Mouse (Mus musculus) MEL (cell line): ENCODE measurements around the gene Ifit1bl2. TPM values are rescaled to one million over a fixed set of nuclear protein-coding genes. Genes with fewer than 3 reads are reported as not detected.
"Not testable (repeated sequence)": the region's sequence is repeated elsewhere in the genome, so short reads cannot be mapped to it uniquely, and the experiment has no call there.

Experiments used
- DNase-seq: peaks from one replicate; pipeline ENCODE4 v3.0.0; 2011; ENCODE audit warnings: low read depth, low spot score
- H3K27ac ChIP-seq: 2 replicates; pipeline ENCODE4 v1.5.1; 2012; ENCODE audit warnings: low read depth, mild to moderate bottlenecking, control low read depth, low read length, moderate library complexity; ENCODE audit not compliant: control insufficient read depth
- H3K27me3 ChIP-seq, 2 experiments: fragments of 150-350 bp in 1 of 2; sonication (generic) in 1 of 2; 2 replicates each; pipeline ENCODE4 v1.6.1; 2012; ENCODE audit warnings: low read length in 2 of 2, mild to moderate bottlenecking in 2 of 2, improper control_type of control experiment in 1 of 2, moderate library complexity in 1 of 2; ENCODE audit not compliant: insufficient read depth in 2 of 2, control insufficient read depth in 1 of 2
- H3K36me3 ChIP-seq, 2 experiments: 2 replicates each; pipeline ENCODE4 v1.6.1; 2012 to 2014; ENCODE audit warnings: low read length in 2 of 2, improper control_type of control experiment in 1 of 2, inconsistent platforms in 1 of 2, mild to moderate bottlenecking in 1 of 2; ENCODE audit not compliant: insufficient read depth in 2 of 2, control insufficient read depth in 1 of 2
- H3K4me1 ChIP-seq, 2 experiments: fragments of 150-350 bp in 1 of 2; sonication (generic) in 1 of 2; 2 replicates each; pipeline ENCODE4 v1.6.1; 2012; ENCODE audit warnings: low read length in 2 of 2, improper control_type of control experiment in 1 of 2, mild to moderate bottlenecking in 1 of 2; ENCODE audit not compliant: insufficient read depth in 2 of 2, control insufficient read depth in 1 of 2
- H3K4me3 ChIP-seq, 2 experiments: fragments of 150-350 bp in 1 of 2; sonication (generic) in 1 of 2; 2 replicates each; pipeline ENCODE4 v1.5.1; 2012; ENCODE audit warnings: low read depth in 2 of 2, low read length in 2 of 2, mild to moderate bottlenecking in 2 of 2, moderate library complexity in 2 of 2, control low read depth in 1 of 2, improper control_type of control experiment in 1 of 2; ENCODE audit not compliant: control insufficient read depth in 1 of 2, insufficient read depth in 1 of 2
- H3K79me2 ChIP-seq: 2 replicates; pipeline ENCODE4 v1.6.1; 2012; ENCODE audit warnings: mild to moderate bottlenecking, low read length, moderate library complexity; ENCODE audit not compliant: control insufficient read depth, poor library complexity, insufficient read depth
- H3K9ac ChIP-seq: 2 replicates; pipeline ENCODE4 v1.6.1; 2012; ENCODE audit warnings: low read depth, mild to moderate bottlenecking, control low read depth, low read length, moderate library complexity; ENCODE audit not compliant: control insufficient read depth, poor library complexity, severe bottlenecking
- H3K9me3 ChIP-seq: fragments of 150-350 bp; sonication (generic); replicated peaks from 2 replicates; pipeline ENCODE4 v1.6.1; 2012; ENCODE audit warnings: mild to moderate bottlenecking, low read length, improper control_type of control experiment, moderate library complexity; ENCODE audit not compliant: insufficient read depth
- ELF1 ChIP-seq: IDR thresholded peaks from 2 replicates; pipeline ENCODE4 v1.6.1; 2014; ENCODE audit warnings: low read depth, mild to moderate bottlenecking, inconsistent platforms, low read length, improper control_type of control experiment, moderate library complexity
- EP300 ChIP-seq, 2 experiments: IDR thresholded peaks; 2 replicates each; pipeline ENCODE4 v1.6.1; 2011; ENCODE audit warnings: improper control_type of control experiment in 2 of 2, low read length in 2 of 2, low read depth in 1 of 2, mild to moderate bottlenecking in 1 of 2
- ETS1 ChIP-seq: IDR thresholded peaks from 2 replicates; pipeline ENCODE4 v1.6.1; 2012; ENCODE audit warnings: low read depth, mild to moderate bottlenecking, inconsistent platforms, low read length, improper control_type of control experiment, moderate library complexity
- GATA1 ChIP-seq: IDR thresholded peaks from 2 replicates; pipeline ENCODE4 v1.6.1; 2011; ENCODE audit warnings: low read depth, low read length, improper control_type of control experiment
- MAFK ChIP-seq: IDR thresholded peaks from 2 replicates; pipeline ENCODE4 v1.6.1; 2011; ENCODE audit warnings: low read depth, mild to moderate bottlenecking, low read length, improper control_type of control experiment, borderline replicate concordance
- POLR2A ChIP-seq, 2 experiments: IDR thresholded peaks; 2 replicates each; pipeline ENCODE4 v1.6.1; 2011 to 2012; ENCODE audit warnings: low read length in 2 of 2, mild to moderate bottlenecking in 2 of 2, control low read depth in 1 of 2, improper control_type of control experiment in 1 of 2, low read depth in 1 of 2, moderate library complexity in 1 of 2; ENCODE audit not compliant: control insufficient read depth in 1 of 2, insufficient read depth in 1 of 2, poor library complexity in 1 of 2
- TBP ChIP-seq: IDR thresholded peaks from 2 replicates; pipeline ENCODE4 v1.8.0; 2011; ENCODE audit warnings: low read depth, low read length, improper control_type of control experiment
- ZMIZ1 ChIP-seq: IDR thresholded peaks from 2 replicates; pipeline ENCODE4 v1.6.1; 2012; ENCODE audit warnings: low read depth, mild to moderate bottlenecking, inconsistent platforms, low read length, improper control_type of control experiment, moderate library complexity
- polyA plus RNA-seq, 2 experiments: library from polyadenylated mRNA; stranded (reverse) in 1 of 2; unstranded in 1 of 2; fragments of >175 nt in 1 of 2; fragments of >200 nt in 1 of 2; gene quantifications; 2 replicates each; pipeline versions ENCODE4 v1.2.1 to v1.2.4; 2012; ENCODE audit warnings: low replicate concordance in 2 of 2, low read depth in 1 of 2; ENCODE audit not compliant: insufficient read length in 2 of 2, insufficient read depth in 1 of 2, missing spikeins in 1 of 2
- total RNA-seq: library from RNA; depleted of rRNA; stranded (reverse); fragments of 300-350 nt; gene quantifications from 2 replicates; pipeline ENCODE4 v1.2.3, GENCODE M21; 2012

Gene Ifit1bl2
- total and polyA plus RNA-seq, 3 experiments = not detected

DNA sequence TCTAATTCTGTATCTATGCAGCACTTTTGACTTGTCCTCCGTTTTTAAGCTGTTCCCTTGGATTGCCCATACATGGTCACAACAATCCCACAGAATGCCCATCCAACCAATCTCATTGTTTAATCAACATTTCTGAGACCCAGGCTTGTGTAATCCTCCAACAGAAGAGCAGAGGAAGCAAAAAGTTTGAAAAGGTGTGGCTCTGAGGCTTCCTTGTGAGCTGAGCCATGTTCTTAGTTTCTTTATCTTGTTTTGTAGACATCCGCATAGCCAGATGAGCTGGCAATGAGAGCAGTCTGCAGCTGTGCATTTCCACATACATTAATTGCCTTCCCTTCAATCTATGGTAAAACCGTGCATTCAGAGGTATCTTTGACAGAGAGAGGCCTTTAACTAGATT lies 35.1 kb downstream of the Ifit1bl2 start:
- H3K27ac ChIP-seq = no peak overlapping the region

GRCm38 (mm10) chr19:34601888-34602287 lies 38.7 kb downstream of the Ifit1bl2 start, which contains the start of gene Ifit1bl1:
Gene Ifit1bl1, minus strand, starts transcription at chr19:34601956.
- not testable (repeated sequence) for H3K9me3 ChIP-seq, H3K79me2 ChIP-seq, H3K36me3 ChIP-seq, H3K9ac ChIP-seq, H3K27me3 ChIP-seq, H3K4me3 ChIP-seq
- DNase-seq = peak; percentile 69
- Histone ChIP-seq H3K4me1 (peaks cover 3 to 14% of the 10 kb centered on the region in 2 experiments; a peak in 3 of 4 replicates), H3K27ac (peak within 1 kb of the TSS; percentile 14; the same call in 1 of the 2 replicates)

More for the DNA sequence above, 35.1 kb downstream of the Ifit1bl2 start:
- TF ChIP-seq MAFK (no peak), GATA1 (peak; percentile 25; the same call in 1 of the 2 replicates), ZMIZ1 (no peak), TBP (peak; percentile 79)
- DNase-seq = peak; percentile 33
- H3K4me3 ChIP-seq = no peak overlapping the region
- H3K27me3 ChIP-seq = no peaks in the 10 kb centered on the region; a peak in 1 of 4 replicates
- no peaks in the 10 kb centered on the region for H3K9me3 ChIP-seq
- H3K79me2 ChIP-seq = no peaks in the 10 kb centered on the region
- H3K36me3 ChIP-seq = no peaks in the 10 kb centered on the region; a peak in 1 of 4 replicates
- no peak overlapping the region for H3K9ac ChIP-seq
- peaks cover 0 to 6% of the 10 kb centered on the region in 2 experiments; a peak in 2 of 4 replicates for H3K4me1 ChIP-seq

GRCm38 (mm10) chr19:34599250-34599649 lies 41.3 kb downstream of the Ifit1bl2 start:
- H3K27me3 ChIP-seq, H3K27ac ChIP-seq, H3K36me3 ChIP-seq, H3K79me2 ChIP-seq, H3K4me3 ChIP-seq, H3K9ac ChIP-seq, H3K9me3 ChIP-seq: not testable (repeated sequence)
- H3K4me1 ChIP-seq = peaks cover 3 to 13% of the 10 kb centered on the region in 2 experiments; a peak in 3 of 4 replicates
- peak; percentile 70 for DNase-seq
- peak in 1 of 2 experiments; percentile 28; a peak in 2 of 4 replicates for TF ChIP-seq EP300 (IDR thresholded peaks at IDR 0.05; ENCODE audit: low read depth in 1 of 2, low read length in 2 of 2)
- TF ChIP-seq, all 39 proteins: peak for 1; not testable (repeated sequence) for 38

DNA sequence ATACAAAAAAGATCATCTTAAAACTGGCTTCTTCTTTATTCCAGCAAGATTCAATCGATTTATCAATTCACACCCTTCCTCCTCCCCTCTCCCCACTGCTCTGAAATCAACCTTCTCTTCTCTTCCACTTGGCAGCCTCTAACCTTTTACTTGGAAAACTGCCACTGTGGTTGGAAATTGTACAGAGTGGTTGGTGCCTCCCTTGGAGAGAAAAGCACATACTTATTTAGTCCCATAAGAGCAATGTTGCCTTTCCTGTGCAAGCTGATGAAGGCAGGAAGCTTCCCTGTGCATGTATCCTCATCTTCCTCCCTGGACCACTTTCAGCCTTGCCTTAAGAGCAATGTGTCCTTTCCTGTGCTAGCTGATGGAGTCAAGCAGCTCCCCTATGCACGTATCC lies 42.2 kb downstream of the Ifit1bl2 start:
- no peaks in the 10 kb centered on the region for H3K79me2 ChIP-seq
- H3K9ac ChIP-seq = no peak overlapping the region
- no peak for TF ChIP-seq POLR2A (IDR thresholded peaks at IDR 0.05; ENCODE audit: control insufficient read depth in 1 of 2, insufficient read depth in 1 of 2, low read depth in 1 of 2, low read length in 2 of 2, poor library complexity in 1 of 2)
- TF ChIP-seq ELF1 = 0 out of 2 replicates have a peak, but pooled peaks have one; percentile 13
- 0 out of 2 replicates have a peak, but pooled peaks have one; percentile 20 for TF ChIP-seq ETS1
- peak in 1 of 2 experiments; percentile 65; a peak in 2 of 4 replicates for TF ChIP-seq EP300 (IDR thresholded peaks at IDR 0.05; ENCODE audit: low read depth in 1 of 2, low read length in 2 of 2)
- peaks cover 0 to 2% of the 10 kb centered on the region in 2 experiments; a peak in 1 of 4 replicates for H3K27me3 ChIP-seq
- H3K36me3 ChIP-seq = peaks cover 0 to 9% of the 10 kb centered on the region in 2 experiments; a peak in 1 of 4 replicates
- H3K4me3 ChIP-seq = no peak overlapping the region
- no peaks in the 10 kb centered on the region for H3K9me3 ChIP-seq
- peak; percentile 43 for DNase-seq
- no peak overlapping the region for H3K27ac ChIP-seq
- H3K4me1 ChIP-seq = peaks cover 3 to 13% of the 10 kb centered on the region in 2 experiments; a peak in 3 of 4 replicates
